Mouse (Mus musculus) MEL-GATA-1-ER (cell line): Measurements from ENCODE around the gene Uevld.
"Not testable (repeated sequence)": the region's sequence is repeated elsewhere in the genome, so short reads cannot be mapped to it uniquely, and the experiment has no call there.

ENCODE experiments used
- DNase-seq: peaks from one replicate; pipeline ENCODE4 v3.0.0-alpha.2; 2012; ENCODE audit warnings: low read depth; ENCODE audit errors: extremely low read depth

Gene Uevld

DNA sequence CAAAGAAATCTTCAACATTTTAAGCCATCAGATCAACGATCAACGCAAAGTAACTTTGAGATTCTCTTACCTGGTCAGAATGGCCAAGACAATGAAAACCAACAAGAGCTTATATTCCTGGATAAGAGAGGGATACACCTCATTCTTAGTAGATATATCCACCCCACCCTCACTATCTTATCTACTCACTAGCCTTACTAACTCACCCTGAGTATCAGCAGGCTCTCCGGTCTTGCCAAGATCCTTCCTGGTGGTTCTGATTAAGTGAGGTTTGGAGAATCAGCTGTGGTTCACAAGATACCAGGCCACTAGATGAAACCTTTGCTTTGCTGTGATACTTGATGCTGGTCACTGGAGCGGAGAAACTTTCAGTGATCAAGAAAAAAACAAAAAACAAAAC lies 16.3 kb upstream of the Uevld start:
- DNase-seq = no peak

- DNase-seq = no peak
These were observed 11.6 kb upstream of the Uevld start for GRCm38 (mm10) chr7:46969898-46970297.

DNA sequence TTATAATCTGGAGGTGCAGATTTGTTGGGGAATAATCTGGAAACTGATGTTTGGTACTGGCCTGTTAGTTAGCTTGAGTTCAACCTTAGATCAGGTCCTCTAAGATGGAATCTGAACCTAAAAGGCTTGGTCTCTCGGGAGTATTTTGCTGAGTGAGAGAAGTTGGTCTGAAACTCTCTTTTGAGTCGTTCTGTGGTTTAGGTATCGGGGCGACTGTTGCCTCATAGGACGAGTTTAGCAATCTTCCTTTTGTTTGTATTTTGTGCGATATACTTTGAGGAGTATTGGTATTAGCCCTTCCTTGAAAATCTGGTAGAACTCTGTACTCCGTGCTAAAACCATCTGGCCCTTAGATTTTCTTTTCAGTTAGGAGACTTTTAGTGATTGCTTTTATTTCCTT lies 5.7 kb upstream of the Uevld start:
- no peak for DNase-seq

- peak; percentile 56 for DNase-seq
These were observed 4.7 kb upstream of the Uevld start for GRCm38 (mm10) chr7:46962806-46963618.

DNA sequence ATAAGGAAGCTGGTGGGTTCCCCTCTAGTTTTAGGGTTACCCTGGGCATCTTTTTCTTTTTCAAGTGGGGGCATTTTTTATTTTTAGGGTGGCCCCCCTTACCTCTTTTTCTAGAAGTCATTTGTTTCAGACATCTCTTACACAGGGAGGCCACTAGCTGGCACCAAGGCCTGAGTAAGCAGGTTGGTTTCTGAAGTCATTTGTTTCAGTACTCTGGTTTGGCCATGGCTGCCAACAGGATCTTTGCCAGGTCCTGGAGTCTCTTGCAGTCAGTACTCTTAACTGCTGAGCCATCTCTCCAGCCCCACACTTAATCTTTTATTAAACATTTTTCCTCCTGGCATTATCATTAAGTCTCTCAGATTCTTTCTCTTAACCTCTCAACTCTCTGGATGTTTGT lies 3.8 kb upstream of the Uevld start:
- no peak for DNase-seq

DNA sequence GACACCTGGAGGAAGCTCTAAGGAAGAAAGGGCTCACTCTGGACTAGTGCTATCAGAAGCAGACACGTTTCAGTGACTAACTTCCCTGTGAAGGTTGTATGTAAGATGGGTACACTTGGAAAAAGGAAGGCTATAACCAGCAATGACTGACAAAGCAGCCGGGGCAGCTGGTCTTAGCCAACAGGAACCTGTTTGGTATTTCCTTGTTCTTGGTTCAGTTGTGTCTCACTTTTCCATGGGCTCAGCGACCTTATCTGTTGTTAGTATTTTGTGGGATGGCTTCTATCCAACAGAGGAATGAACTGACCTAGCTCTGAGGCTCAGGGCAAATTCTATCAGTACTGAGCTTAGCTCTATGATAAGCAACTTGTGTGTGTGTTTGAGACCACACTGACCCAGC lies 2.7 kb upstream of the Uevld start:
- peak; percentile 22 for DNase-seq

GRCm38 (mm10) chr7:46958853-46959252 lies 526 bp upstream of the Uevld start:
- no peak for DNase-seq

DNA sequence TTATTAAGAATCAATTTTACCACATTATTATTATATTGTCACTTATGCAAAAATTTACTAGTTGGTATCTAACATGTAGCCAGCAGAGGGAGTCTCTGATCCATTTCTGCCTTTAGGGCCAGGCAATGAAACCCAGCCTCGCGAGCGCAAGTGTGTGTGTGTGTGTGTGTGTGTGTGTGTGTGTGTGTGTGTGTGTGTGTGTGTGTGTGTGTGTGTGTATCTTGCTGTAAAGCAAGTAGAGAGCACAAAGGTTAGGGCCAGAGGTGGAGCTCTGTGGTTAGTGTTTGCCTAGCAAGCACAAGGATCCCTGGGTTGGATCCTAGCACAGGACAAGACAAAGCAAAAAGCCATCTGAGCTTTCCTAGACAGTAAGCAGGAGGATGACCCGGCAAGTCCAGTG lies 22.5 kb downstream of the Uevld start:
- no peak for DNase-seq

DNA sequence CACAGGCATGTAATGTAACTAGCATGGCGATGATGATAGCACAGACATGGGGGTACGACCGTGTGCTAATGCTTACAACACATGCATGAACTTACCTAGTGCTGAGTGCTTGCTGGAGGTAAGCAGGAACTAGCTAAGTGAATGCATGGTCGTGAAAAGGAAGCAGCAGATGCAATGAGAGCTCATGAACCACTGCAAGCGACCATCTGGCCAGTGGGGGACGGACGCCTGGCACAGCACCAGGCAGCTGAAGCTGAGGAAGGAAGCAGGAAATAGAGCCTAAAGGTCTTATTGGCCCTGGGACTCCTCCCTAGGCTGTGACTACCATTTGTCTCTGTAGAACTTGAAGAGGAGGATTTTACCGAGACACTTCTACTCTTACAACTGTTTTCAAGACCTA lies 23.5 kb downstream of the Uevld start:
- no peak for DNase-seq

- DNase-seq = no peak
These were observed 27.0 kb downstream of the Uevld start for GRCm38 (mm10) chr7:46931370-46931769.

- no peak for DNase-seq
These were observed 30.0 kb downstream of the Uevld start for GRCm38 (mm10) chr7:46928291-46928690.

DNA sequence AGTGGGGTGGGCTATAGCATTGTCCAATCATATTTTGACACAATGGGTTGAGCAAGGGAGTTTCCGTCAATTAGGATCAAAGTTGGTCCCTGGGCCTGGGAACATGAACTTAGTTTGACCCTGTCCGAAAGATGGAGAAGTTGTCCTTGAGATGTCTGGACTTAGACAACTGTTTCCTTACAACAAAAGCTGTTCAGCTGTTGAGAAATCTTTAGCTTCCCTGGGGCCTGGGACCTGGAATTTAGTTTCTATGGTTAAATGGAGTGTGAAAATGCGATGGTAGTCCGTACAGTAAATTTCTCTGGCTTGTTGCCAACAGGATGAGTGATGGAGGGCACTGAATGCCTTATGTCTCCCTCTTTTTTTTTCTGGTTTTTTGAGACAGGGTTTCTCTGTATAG lies 36.3 kb downstream of the Uevld start:
- DNase-seq = no peak

GRCm38 (mm10) chr7:46919551-46920176 lies 38.7 kb downstream of the Uevld start, which contains the start of gene Tsg101:
Gene Tsg101 (minus strand): TSS chr7:46919969.
- peak; percentile 55 for DNase-seq

GRCm38 (mm10) chr7:46918678-46919371 lies 39.5 kb downstream of the Uevld start:
- peak; percentile 43 for DNase-seq

DNA sequence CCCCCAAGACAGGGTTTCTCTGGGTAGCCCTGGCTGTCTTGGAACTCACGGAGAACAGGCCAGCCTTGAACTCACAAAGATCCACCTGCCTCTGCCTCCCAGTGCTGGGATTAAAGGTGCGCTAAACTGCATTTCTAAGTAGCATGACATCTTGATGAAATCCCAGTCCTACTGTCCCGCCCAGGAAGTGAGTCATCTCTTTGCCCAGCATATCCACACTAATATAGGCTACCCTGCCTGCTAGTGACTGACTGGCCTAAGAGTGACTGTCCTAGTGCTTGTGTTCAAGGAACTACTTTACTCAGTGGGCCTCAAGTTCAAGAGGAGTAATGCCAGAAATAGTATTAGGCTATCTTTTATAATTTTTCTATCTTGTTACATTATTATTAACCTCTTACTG lies 42.0 kb downstream of the Uevld start:
- DNase-seq = no peak

- no peak for DNase-seq
These were observed 47.1 kb downstream of the Uevld start for GRCm38 (mm10) chr7:46911250-46911649.

- DNase-seq = no peak
These were observed 59.0 kb downstream of the Uevld start for GRCm38 (mm10) chr7:46899343-46899742.

- no peak for DNase-seq
These were observed 62.8 kb downstream of the Uevld start for GRCm38 (mm10) chr7:46895511-46895910.

DNA sequence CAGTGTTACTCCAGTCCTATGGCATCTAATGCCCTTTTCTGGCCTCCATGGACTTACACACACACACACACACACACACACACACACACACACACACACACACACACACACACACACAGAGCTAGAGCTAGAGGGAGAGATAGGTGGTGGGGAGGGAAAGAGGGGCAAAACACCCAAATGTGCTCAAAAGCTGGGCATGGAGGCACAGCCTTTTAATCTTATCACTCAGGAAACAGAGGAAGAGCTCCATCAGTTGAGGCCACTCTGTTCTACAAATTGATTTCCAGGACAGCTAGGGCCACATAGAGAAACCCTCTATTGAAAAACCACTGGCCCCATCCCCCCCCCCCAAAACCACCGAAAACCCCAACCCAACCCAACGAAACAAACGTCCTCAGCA lies 75.0 kb downstream of the Uevld start:
- DNase-seq = peak; percentile 82

DNA sequence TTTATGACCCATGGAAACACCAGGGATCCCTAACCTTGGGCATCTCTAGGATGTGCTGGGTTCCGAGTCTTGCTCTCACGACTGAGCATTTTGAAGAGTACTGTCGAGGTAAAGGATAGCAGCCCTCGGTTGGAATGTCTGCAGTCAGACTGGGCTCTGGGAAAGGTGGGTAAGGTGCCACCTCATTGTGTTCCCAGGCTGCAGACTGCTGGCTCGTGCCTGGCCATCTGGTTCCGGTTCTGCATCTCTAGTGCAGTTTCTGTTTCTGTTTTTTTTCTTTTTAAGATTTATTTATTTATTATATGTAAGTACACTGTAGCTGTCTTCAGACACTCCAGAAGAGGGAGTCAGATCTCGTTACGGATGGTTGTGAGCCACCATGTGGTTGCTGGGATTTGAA lies 76.4 kb downstream of the Uevld start:
- not testable (repeated sequence) for DNase-seq

GRCm38 (mm10) chr7:46880992-46881391 lies 77.3 kb downstream of the Uevld start:
- peak; percentile 47 for DNase-seq

DNA sequence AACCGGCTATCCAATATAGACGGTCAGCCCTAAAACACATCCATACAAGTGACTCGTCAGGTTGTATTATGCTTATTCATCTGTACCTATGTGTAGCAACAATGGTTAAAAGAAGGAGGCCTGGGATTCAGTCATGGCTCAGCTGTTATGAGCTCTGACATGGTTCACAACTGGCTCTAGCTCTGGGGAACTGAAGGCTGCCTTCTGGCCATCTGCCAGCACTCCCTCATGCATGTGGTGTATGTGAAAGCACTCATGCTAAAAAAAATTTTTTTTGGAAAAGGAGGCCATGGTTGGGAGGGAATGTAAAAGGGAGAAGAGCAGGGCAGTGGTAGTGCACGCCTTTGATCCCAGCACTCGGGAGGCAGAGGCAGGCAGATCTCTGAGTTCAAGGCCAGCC lies 78.5 kb downstream of the Uevld start:
- no peak for DNase-seq
